Mouse (Mus musculus): ENCODE measurements around the gene Sfxn1. TPM values are rescaled to one million over a fixed set of nuclear protein-coding genes. Genes with fewer than 3 reads are reported as not detected.

Sfxn1 gene
- polyA plus RNA-seq, 1 experiment from 2014 or later: 87.5 TPM

DNA sequence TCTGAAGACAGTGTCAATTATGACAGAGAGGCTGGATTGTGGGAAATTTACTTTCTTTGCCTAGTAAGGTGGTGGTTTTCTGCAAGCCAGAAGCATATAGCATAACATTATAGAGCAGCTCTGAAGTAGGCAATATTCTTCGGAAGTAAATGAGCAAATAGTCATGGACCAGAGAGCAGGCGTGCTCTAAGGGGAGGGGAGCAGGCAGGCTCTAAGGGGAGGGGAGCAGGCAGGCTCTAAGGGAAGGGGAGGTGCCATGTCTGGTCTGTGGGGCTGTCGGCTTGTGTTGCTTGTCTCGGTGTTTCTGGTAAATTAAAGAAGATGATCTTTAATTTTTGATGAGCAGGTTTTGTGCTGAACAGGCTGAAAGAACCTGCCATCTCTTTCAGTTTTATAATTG is 12.5 kb downstream of the Sfxn1 start:
- WGBS: 61% methylated on average over 4 of the region's 4 CpGs

DNA sequence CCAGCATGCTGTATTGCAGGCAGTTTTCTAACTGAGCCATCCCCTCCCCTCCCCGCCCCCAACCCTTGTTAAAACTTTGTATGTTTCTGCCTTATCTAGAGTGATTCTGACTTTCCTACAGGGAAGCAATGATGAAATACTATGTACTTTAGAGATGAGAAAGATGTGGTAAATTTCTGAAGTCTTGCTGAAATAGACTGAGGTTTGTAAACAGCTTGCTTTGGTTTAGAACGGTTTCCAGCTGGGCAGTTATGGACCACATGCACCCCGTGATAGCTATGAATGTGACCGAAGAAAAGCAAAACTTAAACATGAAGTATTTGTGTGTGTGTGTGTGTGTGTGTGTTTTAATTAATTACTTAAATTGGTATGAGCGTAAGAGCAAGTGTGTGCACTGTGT is 13.2 kb downstream of the Sfxn1 start:
- H3K27me3 ChIP-seq (ENCODE audit: control insufficient read depth, insufficient read depth, low read length): no peaks in the 10 kb centered on the region
- no peak overlapping the region for H3K4me3 ChIP-seq (ENCODE audit: low read depth, low read length)
- no peak overlapping the region for H3K27ac ChIP-seq (ENCODE audit: low read depth, low read length)
- H3K9ac ChIP-seq (ENCODE audit: low read depth, low read length): no peak overlapping the region
- WGBS: 95% methylated on average over 5 of the region's 5 CpGs
- no peak overlapping the region for H3K4me2 ChIP-seq (replicated peaks; ENCODE audit: low read depth, low read length)
- no peaks in the 10 kb centered on the region for H3K9me3 ChIP-seq (ENCODE audit: control insufficient read depth, low read length)
- DNase-seq (ENCODE audit: low spot score): no peak
- no peaks in the 10 kb centered on the region; the same call in 1 of the 2 replicates for H3K36me3 ChIP-seq (ENCODE audit: control insufficient read depth, insufficient read depth, low read length)
- no peaks in the 10 kb centered on the region for H3K4me1 ChIP-seq (replicated peaks; ENCODE audit: control insufficient read depth, insufficient read depth, low read length)
- no peak for ATAC-seq (ENCODE audit: low FRiP score)

More for the DNA sequence above, 12.5 kb downstream of the Sfxn1 start:
- DNase-seq (ENCODE audit: low spot score) (no peak), ATAC-seq (ENCODE audit: low FRiP score) (no peak)
- no peak overlapping the region for H3K4me3 ChIP-seq (ENCODE audit: low read depth, low read length)
- no peak overlapping the region for H3K4me2 ChIP-seq (replicated peaks; ENCODE audit: low read depth, low read length)
- no peaks in the 10 kb centered on the region for H3K27me3 ChIP-seq (ENCODE audit: control insufficient read depth, insufficient read depth, low read length)
- H3K9me3 ChIP-seq (ENCODE audit: control insufficient read depth, low read length): no peaks in the 10 kb centered on the region
- no peaks in the 10 kb centered on the region; the same call in 1 of the 2 replicates for H3K36me3 ChIP-seq (ENCODE audit: control insufficient read depth, insufficient read depth, low read length)
- H3K9ac ChIP-seq (ENCODE audit: low read depth, low read length): no peak overlapping the region
- H3K27ac ChIP-seq (ENCODE audit: low read depth, low read length): no peak overlapping the region
- no peaks in the 10 kb centered on the region for H3K4me1 ChIP-seq (replicated peaks; ENCODE audit: control insufficient read depth, insufficient read depth, low read length)

DNA sequence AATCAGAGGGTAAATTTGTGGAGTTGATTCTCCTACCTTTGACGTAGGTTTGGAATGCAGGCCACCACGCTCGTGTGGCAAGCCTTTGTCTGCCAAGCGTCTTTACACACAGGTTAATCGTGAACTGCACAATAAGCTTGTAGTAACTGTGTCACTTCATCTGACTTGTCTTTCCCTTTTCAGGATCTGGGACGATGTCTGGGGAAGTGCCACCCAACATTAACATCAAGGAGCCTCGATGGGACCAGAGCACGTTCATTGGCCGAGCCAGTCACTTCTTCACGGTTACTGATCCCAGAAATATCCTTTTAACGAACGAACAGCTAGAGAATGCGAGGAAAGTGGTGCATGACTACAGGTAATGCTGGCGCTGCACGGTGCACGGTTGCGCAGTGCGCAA is 13.6 kb downstream of the Sfxn1 start:
- Histone ChIP-seq H3K4me3 (ENCODE audit: low read depth, low read length) (no peak overlapping the region), H3K9ac (ENCODE audit: low read depth, low read length) (no peak overlapping the region), H3K36me3 (ENCODE audit: control insufficient read depth, insufficient read depth, low read length) (no peaks in the 10 kb centered on the region; the same call in 1 of the 2 replicates), H3K9me3 (ENCODE audit: control insufficient read depth, low read length) (no peaks in the 10 kb centered on the region), H3K27me3 (ENCODE audit: control insufficient read depth, insufficient read depth, low read length) (no peaks in the 10 kb centered on the region), H3K4me2 (replicated peaks; ENCODE audit: low read depth, low read length) (no peak overlapping the region), H3K4me1 (replicated peaks; ENCODE audit: control insufficient read depth, insufficient read depth, low read length) (no peaks in the 10 kb centered on the region), H3K27ac (ENCODE audit: low read depth, low read length) (no peak overlapping the region)
- whole genome bisulfite sequencing: 93% methylated on average over 18 of the region's 18 CpGs
- ATAC-seq (ENCODE audit: low FRiP score): no peak
- no peak for DNase-seq (ENCODE audit: low spot score)

DNA sequence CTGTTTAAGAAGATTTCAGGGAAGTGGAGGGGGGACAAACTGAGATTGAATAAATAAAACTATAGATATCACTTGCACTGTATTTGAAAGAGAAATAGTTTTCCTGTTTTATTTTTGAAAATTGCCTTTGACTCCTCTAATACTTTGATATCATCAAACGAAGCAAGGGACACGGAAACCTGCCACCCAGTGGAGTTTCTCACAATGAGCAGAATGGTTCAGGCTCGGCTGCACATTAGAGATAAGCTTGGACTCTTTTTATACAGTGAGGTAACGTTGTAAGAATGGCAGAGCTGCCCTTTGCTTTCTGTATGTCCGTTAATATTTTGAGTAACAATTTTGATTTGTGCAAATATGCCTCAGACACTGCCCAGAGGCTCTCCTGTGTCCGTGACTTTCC is 20.1 kb downstream of the Sfxn1 start:
- Histone ChIP-seq H3K4me2 (replicated peaks; ENCODE audit: low read depth, low read length) (no peak overlapping the region), H3K27ac (ENCODE audit: low read depth, low read length) (no peak overlapping the region), H3K4me1 (replicated peaks; ENCODE audit: control insufficient read depth, insufficient read depth, low read length) (no peaks in the 10 kb centered on the region), H3K4me3 (ENCODE audit: low read depth, low read length) (no peak overlapping the region), H3K9ac (ENCODE audit: low read depth, low read length) (no peak overlapping the region), H3K27me3 (ENCODE audit: control insufficient read depth, insufficient read depth, low read length) (no peaks in the 10 kb centered on the region), H3K36me3 (ENCODE audit: control insufficient read depth, insufficient read depth, low read length) (peaks cover 7% of the 10 kb centered on the region; the same call in 1 of the 2 replicates), H3K9me3 (ENCODE audit: control insufficient read depth, low read length) (no peaks in the 10 kb centered on the region)
- WGBS: 90% methylated on average over 6 of the region's 6 CpGs
- ATAC-seq (ENCODE audit: low FRiP score): no peak
- DNase-seq (ENCODE audit: low spot score): no peak

DNA sequence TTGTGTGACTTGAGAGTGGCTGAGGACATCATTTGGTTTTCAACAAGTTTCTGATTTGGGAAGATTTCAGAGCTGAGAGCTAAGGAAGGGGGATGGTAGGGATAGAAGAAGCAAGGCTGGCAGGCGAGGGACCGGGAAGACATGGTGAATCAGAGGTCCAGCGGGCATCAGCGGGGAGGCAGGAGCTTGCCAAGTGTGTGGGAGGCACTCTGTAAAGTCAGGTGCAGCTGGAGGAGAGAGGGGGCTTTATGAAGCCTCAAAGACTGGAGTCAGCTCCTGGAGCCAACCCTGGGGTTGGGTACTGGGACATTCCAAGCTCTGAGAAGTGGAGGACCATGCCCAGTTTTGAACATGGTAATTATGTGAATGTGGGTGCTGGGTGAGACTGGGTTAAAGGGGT is 22.7 kb downstream of the Sfxn1 start:
- no peaks in the 10 kb centered on the region for H3K9me3 ChIP-seq (ENCODE audit: control insufficient read depth, low read length)
- H3K9ac ChIP-seq (ENCODE audit: low read depth, low read length): no peak overlapping the region
- DNase-seq (ENCODE audit: low spot score): no peak
- no peak overlapping the region for H3K4me2 ChIP-seq (replicated peaks; ENCODE audit: low read depth, low read length)
- H3K27ac ChIP-seq (ENCODE audit: low read depth, low read length): no peak overlapping the region
- 94% methylated on average over 4 of the region's 4 CpGs for WGBS
- no peak overlapping the region for H3K4me3 ChIP-seq (ENCODE audit: low read depth, low read length)
- H3K36me3 ChIP-seq (ENCODE audit: control insufficient read depth, insufficient read depth, low read length): peaks cover 9% of the 10 kb centered on the region; the same call in 1 of the 2 replicates
- no peaks in the 10 kb centered on the region for H3K4me1 ChIP-seq (replicated peaks; ENCODE audit: control insufficient read depth, insufficient read depth, low read length)
- no peak for ATAC-seq (ENCODE audit: low FRiP score)
- H3K27me3 ChIP-seq (ENCODE audit: control insufficient read depth, insufficient read depth, low read length): no peaks in the 10 kb centered on the region

DNA sequence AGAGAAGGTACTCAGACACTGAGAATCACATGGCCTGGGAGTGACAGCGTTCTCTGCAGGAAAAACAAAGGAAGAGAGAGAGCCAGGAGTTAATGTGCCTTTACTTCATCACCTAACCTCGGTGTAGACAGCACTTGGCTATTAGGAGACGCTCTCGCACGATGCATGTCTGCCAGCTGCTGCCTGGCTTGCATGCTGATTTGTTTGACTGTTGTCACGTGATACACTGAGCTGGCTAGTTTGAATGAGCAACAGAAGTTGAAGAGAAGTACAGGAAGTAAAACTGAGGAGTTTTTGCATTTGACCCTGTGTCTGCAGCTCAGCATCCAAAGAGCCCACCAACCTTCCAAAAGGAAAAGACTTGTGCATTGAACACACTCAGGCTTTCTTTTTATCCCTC is 23.3 kb downstream of the Sfxn1 start:
- no peak overlapping the region for H3K4me2 ChIP-seq (replicated peaks; ENCODE audit: low read depth, low read length)
- 87% methylated on average over 6 of the region's 6 CpGs for WGBS
- no peak overlapping the region for H3K27ac ChIP-seq (ENCODE audit: low read depth, low read length)
- no peaks in the 10 kb centered on the region for H3K4me1 ChIP-seq (replicated peaks; ENCODE audit: control insufficient read depth, insufficient read depth, low read length)
- H3K9ac ChIP-seq (ENCODE audit: low read depth, low read length): no peak overlapping the region
- ATAC-seq (ENCODE audit: low FRiP score) (no peak), DNase-seq (ENCODE audit: low spot score) (no peak)
- no peak overlapping the region for H3K4me3 ChIP-seq (ENCODE audit: low read depth, low read length)
- H3K9me3 ChIP-seq (ENCODE audit: control insufficient read depth, low read length): no peaks in the 10 kb centered on the region
- H3K36me3 ChIP-seq (ENCODE audit: control insufficient read depth, insufficient read depth, low read length): peaks cover 9% of the 10 kb centered on the region; the same call in 1 of the 2 replicates
- H3K27me3 ChIP-seq (ENCODE audit: control insufficient read depth, insufficient read depth, low read length): no peaks in the 10 kb centered on the region

DNA sequence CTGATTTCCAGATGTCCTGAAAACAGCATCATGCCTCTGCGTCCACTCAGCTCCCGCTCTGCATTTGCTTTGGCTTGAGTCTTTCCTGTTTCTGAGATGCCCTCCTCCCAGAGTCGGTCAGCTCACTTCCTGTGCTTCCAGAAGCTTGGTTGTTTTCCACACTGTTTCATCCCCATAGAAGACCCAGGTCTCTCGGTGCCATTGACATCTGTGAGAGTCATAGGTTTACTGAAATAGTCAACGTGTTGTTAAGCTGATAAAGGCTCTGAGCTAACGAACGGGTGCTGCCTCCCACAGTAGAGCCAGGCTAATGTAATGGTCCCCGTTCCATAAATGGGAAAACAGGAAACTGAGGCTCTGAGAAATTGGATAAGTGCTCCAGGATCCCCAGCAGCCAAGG is 24.1 kb downstream of the Sfxn1 start:
- 90% methylated on average over 8 of the region's 8 CpGs for WGBS
- Histone ChIP-seq H3K36me3 (ENCODE audit: control insufficient read depth, insufficient read depth, low read length) (peaks cover 9% of the 10 kb centered on the region; the same call in 1 of the 2 replicates), H3K27me3 (ENCODE audit: control insufficient read depth, insufficient read depth, low read length) (no peaks in the 10 kb centered on the region), H3K4me3 (ENCODE audit: low read depth, low read length) (no peak overlapping the region), H3K9me3 (ENCODE audit: control insufficient read depth, low read length) (no peaks in the 10 kb centered on the region), H3K4me1 (replicated peaks; ENCODE audit: control insufficient read depth, insufficient read depth, low read length) (no peaks in the 10 kb centered on the region), H3K27ac (ENCODE audit: low read depth, low read length) (no peak overlapping the region), H3K9ac (ENCODE audit: low read depth, low read length) (no peak overlapping the region), H3K4me2 (replicated peaks; ENCODE audit: low read depth, low read length) (no peak overlapping the region)
- DNase-seq (ENCODE audit: low spot score) (no peak), ATAC-seq (ENCODE audit: low FRiP score) (no peak)

DNA sequence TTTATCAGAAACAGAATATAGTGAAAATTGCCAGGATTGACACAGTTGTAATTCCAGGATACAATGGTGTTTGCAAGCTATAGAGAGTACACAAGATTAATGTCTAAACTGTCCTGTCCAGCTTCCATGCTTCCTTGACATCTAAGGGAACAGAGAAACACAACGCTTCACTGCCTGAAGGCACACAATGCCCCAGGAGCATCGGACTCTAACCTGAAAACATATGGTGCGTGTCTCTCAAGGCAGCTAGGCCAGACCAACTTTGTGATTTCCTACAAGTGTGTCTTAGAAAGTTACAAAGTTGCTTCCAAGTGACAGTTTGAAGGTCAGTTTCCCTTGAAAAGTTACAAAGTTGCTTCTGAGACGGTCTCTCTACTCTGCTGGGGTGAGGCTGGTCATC is 25.6 kb downstream of the Sfxn1 start:
- no peak overlapping the region for H3K9ac ChIP-seq (ENCODE audit: low read depth, low read length)
- H3K4me3 ChIP-seq (ENCODE audit: low read depth, low read length): no peak overlapping the region
- no peak for ATAC-seq (ENCODE audit: low FRiP score)
- H3K9me3 ChIP-seq (ENCODE audit: control insufficient read depth, low read length): no peaks in the 10 kb centered on the region
- H3K4me1 ChIP-seq (replicated peaks; ENCODE audit: control insufficient read depth, insufficient read depth, low read length): no peaks in the 10 kb centered on the region
- H3K4me2 ChIP-seq (replicated peaks; ENCODE audit: low read depth, low read length): no peak overlapping the region
- no peaks in the 10 kb centered on the region for H3K27me3 ChIP-seq (ENCODE audit: control insufficient read depth, insufficient read depth, low read length)
- no peak for DNase-seq (ENCODE audit: low spot score)
- WGBS: 90% methylated on average over 4 of the region's 4 CpGs
- H3K36me3 ChIP-seq (ENCODE audit: control insufficient read depth, insufficient read depth, low read length): peaks cover 5% of the 10 kb centered on the region; the same call in 1 of the 2 replicates
- no peak overlapping the region for H3K27ac ChIP-seq (ENCODE audit: low read depth, low read length)

DNA sequence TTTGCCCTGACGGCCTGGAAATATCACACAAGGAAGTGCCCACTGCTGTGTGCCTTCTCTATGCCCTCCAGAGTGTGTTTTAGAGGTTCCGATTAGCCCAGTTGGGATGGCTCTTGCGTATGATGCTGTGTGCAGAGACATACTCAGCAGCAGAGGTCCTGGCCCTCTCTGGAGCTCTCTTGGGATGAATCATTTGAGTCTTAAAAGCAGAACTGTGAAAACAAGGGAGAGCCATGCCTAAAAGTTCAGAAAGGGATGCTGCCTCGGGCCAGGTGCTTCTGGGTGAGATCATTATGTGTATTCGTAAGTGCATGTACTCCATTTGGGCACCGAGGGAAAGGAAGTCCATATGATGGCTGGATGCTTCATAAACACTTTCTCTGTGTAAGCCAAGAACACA is 26.1 kb downstream of the Sfxn1 start:
- Histone ChIP-seq H3K27ac (ENCODE audit: low read depth, low read length) (no peak overlapping the region), H3K9ac (ENCODE audit: low read depth, low read length) (no peak overlapping the region), H3K9me3 (ENCODE audit: control insufficient read depth, low read length) (no peaks in the 10 kb centered on the region), H3K4me3 (ENCODE audit: low read depth, low read length) (no peak overlapping the region), H3K27me3 (ENCODE audit: control insufficient read depth, insufficient read depth, low read length) (no peaks in the 10 kb centered on the region), H3K36me3 (ENCODE audit: control insufficient read depth, insufficient read depth, low read length) (peaks cover 5% of the 10 kb centered on the region; the same call in 1 of the 2 replicates), H3K4me1 (replicated peaks; ENCODE audit: control insufficient read depth, insufficient read depth, low read length) (no peaks in the 10 kb centered on the region), H3K4me2 (replicated peaks; ENCODE audit: low read depth, low read length) (no peak overlapping the region)
- DNase-seq (ENCODE audit: low spot score) (no peak), ATAC-seq (ENCODE audit: low FRiP score) (no peak)
- 91% methylated on average over 6 of the region's 6 CpGs for WGBS
